Mouse (Mus musculus) stomach, adult 2 months (tissue): ENCODE measurements around the gene Ltc4s. TPM values are rescaled to one million over a fixed set of nuclear protein-coding genes. Genes with fewer than 3 reads are reported as not detected.

Source experiments
- polyA plus RNA-seq: library from polyadenylated mRNA; depleted of rRNA; stranded (reverse); fragments of >200 nt; gene quantifications from 2 replicates; pipeline ENCODE4 v1.2.3, GENCODE M21; 2012; rRNA removed

Ltc4s gene
- 43.0 and 77.1 TPM in 2 replicates for polyA plus RNA-seq

DNA sequence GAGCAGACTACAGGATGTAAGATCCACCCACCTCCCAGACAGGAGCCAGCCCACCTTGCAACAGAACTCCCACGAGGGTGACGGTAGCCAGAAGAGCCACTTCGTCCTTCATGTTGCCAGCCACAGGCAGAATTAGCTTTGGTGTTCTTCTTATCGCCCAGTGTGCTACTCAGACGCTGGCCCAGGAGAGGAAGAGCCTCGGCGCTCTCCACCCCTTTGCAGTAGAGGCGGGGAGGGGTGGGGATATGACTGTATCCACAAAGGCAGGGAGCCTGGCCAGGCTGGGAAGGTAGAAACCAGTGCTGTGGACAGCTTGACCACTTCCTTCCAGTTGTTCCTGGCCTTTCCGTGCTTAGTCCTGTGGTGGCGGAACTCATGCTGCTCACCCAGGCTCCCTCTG is at the start of gene Ltc4s:
Ltc4s (minus strand) TSS at position 293 of the 400 bp plus-strand sequence.

DNA sequence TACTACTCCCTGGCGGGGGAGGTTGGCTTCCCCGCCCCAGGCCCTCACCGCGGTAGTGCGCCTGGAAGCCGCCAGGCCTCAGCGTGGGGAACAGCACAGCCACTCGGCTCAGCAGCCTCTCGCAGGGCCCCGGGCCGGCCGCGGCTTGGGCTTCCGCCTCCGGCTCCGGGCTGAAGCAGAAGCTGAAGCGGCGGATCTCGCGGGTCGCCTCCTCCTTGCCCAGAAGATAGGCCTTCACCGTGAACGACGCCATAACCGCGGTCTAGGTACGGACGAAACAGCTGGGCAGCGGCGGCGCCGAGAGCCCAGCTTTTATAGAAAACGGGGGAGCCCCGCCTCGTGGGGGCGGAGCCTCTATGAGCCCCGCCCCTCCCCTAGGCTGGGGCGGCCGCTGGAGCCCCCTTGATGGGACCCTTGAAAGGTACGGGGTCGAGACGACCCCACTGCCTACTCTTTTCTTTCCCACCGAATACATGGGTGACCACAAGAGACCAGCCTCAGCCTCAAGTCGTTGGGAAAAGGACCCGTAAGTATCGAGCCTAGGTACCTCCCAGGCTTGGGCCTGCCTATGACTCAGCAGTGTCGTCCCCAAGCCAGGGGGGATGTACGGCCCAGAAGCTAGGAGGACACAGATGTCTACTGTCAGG is 27.8 kb downstream of the Ltc4s start, which contains the start of the genes Sqstm1 and Mgat4b:
Sqstm1 (minus strand) TSS at position 323 of the 647 bp plus-strand sequence.
Mgat4b (plus strand) TSS at position 386 of the 647 bp plus-strand sequence.

Other genes starting within 250 kb of the Ltc4s start
- gene Rnf130, start 213.3 kb downstream of the Ltc4s start, polyA plus RNA-seq, result 26.9 and 60.8 TPM in 2 replicates
- 12.4 and 14.7 TPM in 2 replicates for gene Tbc1d9b, start 107.2 kb downstream of the Ltc4s start, polyA plus RNA-seq
- 2.0 and 3.1 TPM in 2 replicates for gene Mrnip, start 64.2 kb downstream of the Ltc4s start, polyA plus RNA-seq
- gene Sqstm1, start 27.8 kb downstream of the Ltc4s start, polyA plus RNA-seq, result 79.4 and 111 TPM in 2 replicates
- 75.4 and 163 TPM in 2 replicates for gene Mgat4b, start 27.7 kb downstream of the Ltc4s start, polyA plus RNA-seq
- gene Maml1, start 53.7 kb upstream of the Ltc4s start, polyA plus RNA-seq, result 6.6 and 7.0 TPM in 2 replicates
- gene Canx, start 87.1 kb upstream of the Ltc4s start, polyA plus RNA-seq, result 6.9 and 8.9 TPM in 2 replicates
- not detected in 2 replicates for gene Cby3, start 115.8 kb upstream of the Ltc4s start, polyA plus RNA-seq
- gene Hnrnph1, start 138.4 kb upstream of the Ltc4s start, polyA plus RNA-seq, result 3.3 and 5.5 TPM in 2 replicates
- gene Rufy1, start 192.5 kb upstream of the Ltc4s start, polyA plus RNA-seq, result 7.6 and 9.3 TPM in 2 replicates